Mouse (Mus musculus) forebrain, postnatal 0 days (tissue): ENCODE data around the gene Spire2. TPM values are rescaled to one million over a fixed set of nuclear protein-coding genes. Genes with fewer than 3 reads are reported as not detected.
A peak's percentile ranks its signal among the peaks of the same experiment; 100 is the strongest.
"Not testable (repeated sequence)": the region's sequence is repeated elsewhere in the genome, so short reads cannot be mapped to it uniquely, and the experiment has no call there.

Experiments
- ATAC-seq: fragments of 200-750 bp; cut with Nextera tagmentation; 2 replicates; pipeline ENCODE4 v1.8.0; 2017; ENCODE audit warnings: mild to moderate bottlenecking, moderate library complexity
- DNase-seq: peaks from one replicate; pipeline ENCODE4 v3.0.0-alpha.2; 2015
- H3K27ac ChIP-seq: fragments of 300-500 bp; sonication (generic); 2 replicates; pipeline ENCODE4 v1.5.1; 2014; ENCODE audit warnings: low read depth, mild to moderate bottlenecking, antibody characterized with exemption, low read length, moderate library complexity, mixed read lengths
- H3K27me3 ChIP-seq: fragments of 300-500 bp; sonication (generic); 2 replicates; pipeline ENCODE4 v1.6.1; 2014; ENCODE audit warnings: mild to moderate bottlenecking, low read length, mixed read lengths; ENCODE audit not compliant: insufficient read depth
- H3K36me3 ChIP-seq: fragments of 300-500 bp; sonication (generic); 2 replicates; pipeline ENCODE4 v1.6.1; 2014; ENCODE audit warnings: mild to moderate bottlenecking, moderate library complexity; ENCODE audit not compliant: insufficient read depth
- H3K4me1 ChIP-seq: fragments of 300-500 bp; sonication (generic); 2 replicates; pipeline ENCODE4 v1.6.1; 2014; ENCODE audit warnings: antibody characterized with exemption; ENCODE audit not compliant: insufficient read depth
- H3K4me2 ChIP-seq: fragments of 300-500 bp; sonication (generic); 2 replicates; pipeline ENCODE4 v1.6.1; 2014; ENCODE audit warnings: low read depth, mild to moderate bottlenecking, moderate library complexity
- H3K4me3 ChIP-seq: fragments of 300-500 bp; sonication (generic); 2 replicates; pipeline ENCODE4 v1.5.1; 2014; ENCODE audit warnings: low read depth, low read length, mixed read lengths
- H3K9ac ChIP-seq: fragments of 300-500 bp; sonication (generic); 2 replicates; pipeline ENCODE4 v1.6.1; 2014; ENCODE audit warnings: mild to moderate bottlenecking
- H3K9me3 ChIP-seq: fragments of 300-500 bp; sonication (generic); 2 replicates; pipeline ENCODE4 v1.6.1; 2016; ENCODE audit warnings: low read length
- CTCF ChIP-seq: sonication (generic); IDR thresholded peaks from 2 replicates; pipeline ENCODE4 v1.5.1; 2016; ENCODE audit warnings: antibody characterized with exemption, control low read depth, low read depth
- WGBS: fragments of 180-500 bp; shearing (Covaris S2); extraction: QIAGEN DNeasy Blood & Tissue Kit; methylation state at CpG from one replicate; pipeline ENCODE4 v1.1.7; 2014; 5-methylcytosine and 5-hydroxymethylcytosine counted together
- polyA plus RNA-seq: library from polyadenylated mRNA; unstranded; fragments of >200 nt; fragmentation: Nextera tagmentation; extraction: Ambion mirVana; gene quantifications from 2 replicates; pipeline ENCODE4 v1.2.1, GENCODE M21; 2015
- total RNA-seq: library from RNA; depleted of rRNA; stranded (reverse); fragments of >200 nt; gene quantifications from 2 replicates; pipeline ENCODE4 v1.2.3, GENCODE M21; 2014; rRNA removed

Spire2 gene
- total and polyA plus RNA-seq, 2 experiments from 2014 or later = 24.2 to 37.0 TPM

GRCm38 (mm10) chr8:123414255-123414654 is 81.7 kb downstream of the Spire2 start:
- H3K4me1 ChIP-seq = peaks cover 10% of the 10 kb centered on the region; the same call in 1 of the 2 replicates
- 8% methylated on average over 9 of the region's 9 CpGs for whole genome bisulfite sequencing
- peak overlapping the region; percentile 99 for H3K9ac ChIP-seq
- H3K27me3 ChIP-seq = no peaks in the 10 kb centered on the region
- no peak for ATAC-seq
- H3K4me2 ChIP-seq = peak overlapping the region; percentile 90
- TF ChIP-seq CTCF = no peak
- H3K36me3 ChIP-seq = peaks cover 24% of the 10 kb centered on the region
- H3K9me3 ChIP-seq = no peaks in the 10 kb centered on the region
- DNase-seq = no peak
- H3K27ac ChIP-seq = peak overlapping the region; percentile 98
- peak overlapping the region; percentile 72 for H3K4me3 ChIP-seq

GRCm38 (mm10) chr8:123414997-123415696 is 82.6 kb downstream of the Spire2 start:
- peak overlapping the region; percentile 72 for H3K4me3 ChIP-seq
- H3K9me3 ChIP-seq, H3K27ac ChIP-seq, ATAC-seq, H3K9ac ChIP-seq, H3K27me3 ChIP-seq, DNase-seq, H3K4me1 ChIP-seq: not testable (repeated sequence)
- H3K4me2 ChIP-seq = peak overlapping the region; percentile 90
- H3K36me3 ChIP-seq = peaks cover 33% of the 10 kb centered on the region
- TF ChIP-seq CTCF = 0 out of 2 replicates have a peak, but pooled peaks have one; percentile 31
- WGBS = 83% methylated on average over 5 of the region's 5 CpGs

DNA sequence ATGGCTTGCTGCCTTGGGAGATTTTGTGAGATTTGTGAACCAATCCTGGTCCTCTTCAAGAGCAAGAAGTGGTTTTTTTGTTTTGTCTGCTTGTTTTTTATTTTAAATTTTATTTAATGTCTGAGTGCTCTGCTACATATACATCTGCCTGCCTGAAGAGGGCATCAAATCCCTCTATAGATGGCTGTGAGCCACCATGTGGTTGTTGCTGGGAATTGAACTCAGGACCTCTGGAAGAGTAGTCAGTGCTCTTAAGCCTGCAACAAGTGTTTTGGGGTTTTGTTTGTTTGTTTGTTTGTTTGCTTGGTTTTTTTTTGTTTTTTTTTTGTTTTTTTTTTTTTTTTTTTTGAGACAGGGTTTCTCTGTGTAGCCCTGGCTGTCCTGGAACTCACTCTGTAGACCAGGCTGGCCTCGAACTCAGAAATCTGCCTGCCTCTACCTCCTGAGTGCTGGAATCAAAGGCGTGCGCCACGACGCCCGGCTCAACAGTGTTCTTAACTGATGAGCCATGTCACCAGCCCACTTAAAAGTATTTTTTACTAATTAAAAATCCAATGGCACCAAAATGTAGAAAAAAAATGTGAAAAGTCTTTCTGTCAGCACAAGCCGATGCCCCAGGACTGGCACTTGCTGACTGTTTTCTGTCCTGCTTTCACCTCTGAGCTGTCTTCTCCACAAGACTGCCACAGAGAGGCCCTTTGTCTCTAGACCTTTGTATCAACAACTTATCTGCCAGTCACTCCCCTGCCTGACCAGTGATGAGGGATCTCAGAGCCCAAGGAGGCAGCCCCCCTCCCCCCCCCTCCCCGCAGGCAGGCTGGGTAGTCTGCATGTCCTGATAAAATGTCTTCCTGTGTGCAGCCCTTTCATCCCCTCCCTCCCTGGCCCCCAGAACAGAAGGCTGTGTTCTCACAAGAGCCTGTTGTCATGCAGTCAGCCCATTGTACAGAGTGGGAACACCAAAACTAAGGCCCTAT is 83.7 kb downstream of the Spire2 start:
- peak; percentile 70 for TF ChIP-seq CTCF
- Histone ChIP-seq H3K9me3 (no peaks in the 10 kb centered on the region), H3K4me3 (peak overlapping the region; percentile 6; the same call in 1 of the 2 replicates), H3K4me1 (no peaks in the 10 kb centered on the region), H3K27me3 (no peaks in the 10 kb centered on the region), H3K4me2 (peak overlapping the region; percentile 90), H3K36me3 (peaks cover 44% of the 10 kb centered on the region), H3K9ac (no peak overlapping the region), H3K27ac (no peak overlapping the region)
- ATAC-seq (no peak), DNase-seq (peak; percentile 74)
- 81% methylated on average over 8 of the region's 8 CpGs for WGBS

GRCm38 (mm10) chr8:123416944-123417555 is 84.5 kb downstream of the Spire2 start:
- H3K4me3 ChIP-seq = peak overlapping the region; percentile 5; the same call in 1 of the 2 replicates
- no peak overlapping the region for H3K9ac ChIP-seq
- TF ChIP-seq CTCF = no peak
- no peaks in the 10 kb centered on the region for H3K27me3 ChIP-seq
- no peaks in the 10 kb centered on the region for H3K4me1 ChIP-seq
- H3K27ac ChIP-seq = no peak overlapping the region
- 72% methylated on average over 8 of the region's 8 CpGs for WGBS
- DNase-seq (no peak), ATAC-seq (no peak)
- H3K9me3 ChIP-seq = no peaks in the 10 kb centered on the region
- peaks cover 51% of the 10 kb centered on the region for H3K36me3 ChIP-seq
- H3K4me2 ChIP-seq = peak overlapping the region; percentile 90

Other genes with a start within 250 kb of the Spire2 start
- 2,315 and 2,714 TPM in 2 replicates for gene Rpl13, start 230.4 kb upstream of the Spire2 start, total RNA-seq
- gene Rpl13, start 230.4 kb upstream of the Spire2 start, polyA plus RNA-seq = 944 and 1,242 TPM in 2 replicates
- 30.2 and 32.6 TPM in 2 replicates for gene Cpne7, start 215.3 kb upstream of the Spire2 start, total RNA-seq
- 13.5 and 25.0 TPM in 2 replicates for gene Cpne7, start 215.3 kb upstream of the Spire2 start, polyA plus RNA-seq
- 0.71 and 5.0 TPM in 2 replicates for gene Sult5a1, start 174.4 kb upstream of the Spire2 start, total RNA-seq
- 0.89 and 0.96 TPM in 2 replicates for gene Sult5a1, start 174.4 kb upstream of the Spire2 start, polyA plus RNA-seq
- 0.15 and 0.57 TPM in 2 replicates for gene Dpep1, start 146.5 kb upstream of the Spire2 start, total RNA-seq
- gene Dpep1, start 146.5 kb upstream of the Spire2 start, polyA plus RNA-seq = 0.23 and 0.46 TPM in 2 replicates
- gene Chmp1a, start 120.0 kb upstream of the Spire2 start, total RNA-seq = 207 and 211 TPM in 2 replicates
- 247 and 251 TPM in 2 replicates for gene Chmp1a, start 120.0 kb upstream of the Spire2 start, polyA plus RNA-seq
- 6.3 and 7.8 TPM in 2 replicates for gene Spata33, start 119.9 kb upstream of the Spire2 start, total RNA-seq
- gene Spata33, start 119.9 kb upstream of the Spire2 start, polyA plus RNA-seq = 7.6 and 8.2 TPM in 2 replicates
- 71.7 and 93.2 TPM in 2 replicates for gene Cdk10, start 107.9 kb upstream of the Spire2 start, total RNA-seq
- 48.7 and 54.3 TPM in 2 replicates for gene Cdk10, start 107.9 kb upstream of the Spire2 start, polyA plus RNA-seq
- gene Spata2l, start 96.5 kb upstream of the Spire2 start, total RNA-seq = 10.2 and 12.2 TPM in 2 replicates
- 11.3 and 14.8 TPM in 2 replicates for gene Spata2l, start 96.5 kb upstream of the Spire2 start, polyA plus RNA-seq
- 31.9 and 37.3 TPM in 2 replicates for gene Zfp276, start 78.5 kb upstream of the Spire2 start, total RNA-seq
- gene Zfp276, start 78.5 kb upstream of the Spire2 start, polyA plus RNA-seq = 10.1 and 14.8 TPM in 2 replicates
- 54.4 and 94.6 TPM in 2 replicates for gene Vps9d1, start 78.4 kb upstream of the Spire2 start, total RNA-seq
- 44.8 and 54.3 TPM in 2 replicates for gene Vps9d1, start 78.4 kb upstream of the Spire2 start, polyA plus RNA-seq
- 5.0 and 5.6 TPM in 2 replicates for gene Fanca, start 14.1 kb upstream of the Spire2 start, total RNA-seq
- 2.6 and 2.7 TPM in 2 replicates for gene Fanca, start 14.1 kb upstream of the Spire2 start, polyA plus RNA-seq
- gene Tcf25, start 41.0 kb downstream of the Spire2 start, total RNA-seq = 434 and 487 TPM in 2 replicates
- 275 and 296 TPM in 2 replicates for gene Tcf25, start 41.0 kb downstream of the Spire2 start, polyA plus RNA-seq
- gene Mc1r, start 74.4 kb downstream of the Spire2 start, total RNA-seq = 0.10 TPM in 1 of 2 replicates, not detected in the other
- 0.07 and 0.08 TPM in 2 replicates for gene Mc1r, start 74.4 kb downstream of the Spire2 start, polyA plus RNA-seq
- gene Tubb3, start 78.7 kb downstream of the Spire2 start, total RNA-seq = 3,807 and 3,931 TPM in 2 replicates
- 2,045 and 2,116 TPM in 2 replicates for gene Tubb3, start 78.7 kb downstream of the Spire2 start, polyA plus RNA-seq
- 35.8 and 41.4 TPM in 2 replicates for gene Def8, start 90.8 kb downstream of the Spire2 start, total RNA-seq
- gene Def8, start 90.8 kb downstream of the Spire2 start, polyA plus RNA-seq = 35.0 and 36.4 TPM in 2 replicates
- gene Afg3l1, start 145.2 kb downstream of the Spire2 start, total RNA-seq = 14.7 and 20.1 TPM in 2 replicates
- gene Afg3l1, start 145.2 kb downstream of the Spire2 start, polyA plus RNA-seq = 32.0 and 40.7 TPM in 2 replicates
- 69.5 and 106 TPM in 2 replicates for gene Dbndd1, start 182.8 kb downstream of the Spire2 start, total RNA-seq
- gene Dbndd1, start 182.8 kb downstream of the Spire2 start, polyA plus RNA-seq = 70.8 and 74.5 TPM in 2 replicates
- 32.7 and 33.7 TPM in 2 replicates for gene Gas8, start 186.1 kb downstream of the Spire2 start, total RNA-seq
- 46.2 and 51.9 TPM in 2 replicates for gene Gas8, start 186.1 kb downstream of the Spire2 start, polyA plus RNA-seq